Mouse (Mus musculus): ENCODE data around the gene Npw.
A peak's percentile ranks its signal among the peaks of the same experiment; 100 is the strongest.

Gene Npw

DNA sequence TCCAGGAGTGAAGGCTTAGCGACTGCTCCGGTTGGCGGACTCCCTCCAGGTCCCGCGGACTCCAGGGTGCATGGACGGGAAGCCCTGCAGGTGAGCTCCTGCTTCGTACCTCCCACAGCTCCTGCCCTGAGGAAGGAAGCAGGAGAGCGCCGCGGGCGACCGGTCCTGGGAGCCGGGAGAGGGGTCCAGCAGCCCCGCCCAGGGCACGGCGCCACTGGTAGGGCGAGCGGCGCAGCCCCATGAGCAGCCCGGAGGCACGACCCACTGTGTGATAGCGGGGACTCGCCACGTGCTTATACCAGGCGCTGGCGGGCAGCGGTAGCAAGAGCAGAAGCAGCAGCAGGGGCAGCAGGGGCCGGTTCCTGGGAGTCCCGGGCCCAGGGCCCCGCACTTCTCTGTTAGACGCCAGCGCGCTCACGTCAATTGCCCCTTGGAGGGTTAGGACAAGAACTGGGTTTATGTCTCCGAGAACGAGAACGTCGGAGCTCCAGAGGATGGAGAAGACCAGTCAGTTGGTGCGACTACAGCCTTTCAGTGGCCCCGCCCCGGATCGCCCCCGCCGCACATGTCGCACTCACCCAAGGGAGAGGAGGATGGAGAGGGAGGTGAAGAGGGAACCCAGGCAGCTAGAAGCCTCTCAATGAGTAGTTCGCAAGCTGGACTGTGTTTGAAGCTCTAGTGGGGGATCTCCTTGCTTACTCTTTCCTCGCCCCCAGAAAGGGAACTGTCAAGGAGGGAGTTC lies at the start of gene Npw:
TSS of gene Npw (minus strand) at position 441 of the 742 bp plus-strand sequence.
- DNase-seq (ENCODE audit: low spot score): no peak

- DNase-seq (ENCODE audit: low spot score): no peak
Observed at GRCm38 (mm10) chr17:24707801-24708425, 49.7 kb upstream of the Npw start.

DNA sequence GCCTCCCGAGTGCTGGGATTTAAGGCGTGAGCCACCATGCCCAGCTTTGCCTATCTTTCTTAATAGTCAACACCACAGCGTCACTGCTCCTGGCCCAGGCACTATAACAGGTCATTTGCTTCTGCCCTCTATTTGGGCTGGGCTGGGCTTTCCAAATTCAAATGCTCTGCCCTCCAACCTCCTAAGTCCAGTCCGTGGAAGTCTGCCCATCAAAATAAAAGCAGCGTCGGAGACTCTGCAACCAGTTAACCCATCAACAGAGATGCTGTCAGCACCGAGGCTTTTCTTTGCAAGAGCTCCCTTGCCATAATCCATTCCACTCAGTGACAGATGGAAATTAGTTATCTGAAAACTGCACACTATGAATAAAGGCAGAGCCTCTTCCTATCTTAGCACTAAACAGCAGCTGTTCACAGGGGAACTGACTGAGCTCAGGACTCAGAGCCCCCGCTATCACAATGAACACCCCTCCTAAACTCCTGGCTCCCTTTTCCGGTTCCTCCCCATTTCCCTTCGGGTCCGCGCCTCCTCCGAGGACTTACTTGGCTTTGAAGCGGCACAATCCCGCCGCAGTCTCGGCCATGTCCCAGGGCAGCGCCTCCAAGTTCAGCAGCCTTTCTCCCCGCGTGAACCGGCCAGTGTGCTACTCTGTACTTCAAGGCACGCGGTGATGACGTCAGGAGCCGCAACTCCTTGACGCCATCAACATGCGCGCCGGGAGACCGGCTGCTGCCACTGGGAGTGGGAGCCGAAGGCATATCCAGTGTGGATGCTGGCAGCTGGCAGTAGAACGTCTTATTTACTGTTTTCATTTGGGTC lies 48.9 kb upstream of the Npw start, which contains the start of gene Tbl3:
TSS of gene Tbl3 (minus strand) at position 679 of the 819 bp plus-strand sequence.
- peak; percentile 94 for DNase-seq (ENCODE audit: low spot score)

DNA sequence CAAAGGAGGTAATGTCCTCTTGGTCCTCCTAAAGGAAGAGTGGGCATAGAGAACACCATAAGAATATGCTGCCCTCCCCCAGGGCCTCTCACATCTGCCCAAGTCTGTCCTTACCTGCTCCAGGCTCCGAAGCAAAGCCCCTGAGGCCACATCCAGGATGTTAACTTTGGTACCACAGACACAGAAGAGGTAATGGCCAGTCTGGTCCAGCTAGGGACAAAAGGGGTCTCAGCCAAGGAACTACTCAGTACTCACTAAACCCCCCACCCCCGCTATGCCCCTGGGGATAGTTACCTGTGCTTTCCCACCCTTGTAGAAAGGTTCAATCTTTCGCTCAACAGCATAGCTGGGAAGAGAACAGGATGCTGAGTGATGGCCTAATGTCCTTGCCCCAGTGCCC lies 47.6 kb upstream of the Npw start:
- DNase-seq (ENCODE audit: low spot score): no peak

DNA sequence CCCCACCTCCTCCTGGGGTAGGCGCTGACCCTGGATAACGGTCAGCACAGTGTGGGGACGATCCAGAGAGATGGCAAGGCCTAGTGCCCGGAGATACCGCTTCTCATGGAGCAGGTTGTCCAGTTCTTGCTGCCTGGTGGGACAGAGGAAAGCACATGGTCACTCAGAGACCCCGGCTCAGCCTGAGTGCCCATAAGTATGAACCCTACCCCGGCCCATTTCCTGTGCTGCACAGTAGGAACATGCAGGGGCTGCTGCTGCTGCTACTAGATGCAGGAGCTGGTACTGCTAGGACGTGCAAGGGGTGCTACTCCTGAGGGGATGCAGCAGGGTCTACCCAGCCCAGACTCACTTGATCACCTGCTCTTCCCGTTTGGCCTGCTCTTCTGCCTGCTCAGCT lies 43.0 kb upstream of the Npw start:
- DNase-seq (ENCODE audit: low spot score): no peak

GRCm38 (mm10) chr17:24699473-24699872 lies 41.2 kb upstream of the Npw start:
- no peak for DNase-seq (ENCODE audit: low spot score)

DNA sequence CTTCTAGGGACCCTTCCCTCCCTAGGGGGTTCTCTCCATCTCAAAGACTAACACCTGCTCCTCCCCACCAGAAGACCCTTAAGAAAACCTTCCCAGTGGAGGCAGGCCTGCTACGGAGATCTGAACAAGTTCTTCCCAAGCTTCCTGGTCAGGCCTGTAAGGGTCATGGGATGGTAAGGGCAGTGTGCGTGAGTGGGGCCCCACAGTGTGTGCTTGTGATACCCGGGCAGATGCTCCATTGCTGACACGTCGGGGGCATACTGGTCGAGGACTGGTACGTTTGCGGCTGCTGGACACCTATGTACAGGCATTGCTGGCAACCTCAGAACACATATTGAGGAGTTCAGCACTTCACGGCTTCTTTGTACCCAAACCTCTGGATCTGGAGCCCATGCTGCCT lies 40.5 kb upstream of the Npw start:
- no peak for DNase-seq (ENCODE audit: low spot score)

- DNase-seq (ENCODE audit: low spot score): no peak
Observed at GRCm38 (mm10) chr17:24697985-24698384, 39.7 kb upstream of the Npw start.

GRCm38 (mm10) chr17:24696011-24696697 lies 37.9 kb upstream of the Npw start, which contains the start of the genes Gfer and Noxo1:
Gene Gfer (minus strand): TSS chr17:24696156.
Gene Noxo1 (plus strand): TSS chr17:24696234.
- DNase-seq (ENCODE audit: low spot score): peak; percentile 85

DNA sequence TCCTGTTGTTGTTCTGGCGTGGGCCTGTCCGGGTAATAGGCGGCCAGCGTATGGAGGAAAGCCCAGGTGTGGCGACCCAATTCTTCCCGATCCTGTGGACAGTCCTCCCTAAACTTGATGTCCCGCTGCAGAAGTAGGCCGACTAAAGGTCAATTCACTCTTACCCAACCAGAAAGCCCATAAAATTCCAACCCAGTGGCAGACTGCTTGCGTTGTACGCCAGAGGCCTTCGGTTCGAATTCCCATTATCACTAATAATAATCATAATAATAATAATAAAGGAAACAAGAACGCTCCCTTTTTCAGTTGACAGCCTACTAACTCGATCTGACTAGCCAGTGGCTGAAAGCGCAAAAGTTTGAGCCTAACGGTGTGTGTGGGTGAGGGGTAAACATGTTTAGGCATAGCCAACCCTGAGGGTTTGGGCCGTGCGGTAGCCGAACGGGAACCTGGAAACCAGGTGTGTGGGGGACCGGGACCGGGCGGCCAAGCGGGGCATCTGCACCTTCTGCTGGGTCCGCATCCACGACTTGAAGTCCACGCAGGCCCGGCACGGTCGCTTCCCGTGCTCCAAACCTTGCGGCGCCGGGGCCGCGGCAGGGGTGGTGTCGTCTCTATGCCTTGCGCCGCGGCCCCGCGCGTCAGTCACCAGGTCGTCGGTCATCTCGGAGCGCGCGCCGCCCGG lies 37.2 kb upstream of the Npw start:
- no peak for DNase-seq (ENCODE audit: low spot score)

DNA sequence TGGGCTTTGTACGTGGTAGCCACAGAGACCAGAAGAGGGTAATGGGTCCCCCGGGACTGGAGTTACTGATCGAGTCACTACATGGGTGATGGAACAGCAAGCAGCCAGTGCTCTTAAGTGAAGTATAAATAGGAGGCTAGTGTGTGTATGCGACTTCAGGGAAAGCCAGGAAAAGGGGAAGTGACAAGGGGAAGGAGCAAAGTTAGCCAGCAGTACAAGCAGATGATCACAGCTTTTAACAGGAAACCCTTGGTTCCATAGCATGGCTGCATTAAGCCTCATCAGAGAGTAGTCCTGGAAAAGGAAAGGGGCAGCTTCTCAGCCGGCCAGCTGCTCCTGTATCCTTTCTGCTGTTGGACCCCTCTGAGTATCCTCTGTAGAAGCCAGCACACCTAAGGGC lies 34.1 kb upstream of the Npw start:
- no peak for DNase-seq (ENCODE audit: low spot score)

DNA sequence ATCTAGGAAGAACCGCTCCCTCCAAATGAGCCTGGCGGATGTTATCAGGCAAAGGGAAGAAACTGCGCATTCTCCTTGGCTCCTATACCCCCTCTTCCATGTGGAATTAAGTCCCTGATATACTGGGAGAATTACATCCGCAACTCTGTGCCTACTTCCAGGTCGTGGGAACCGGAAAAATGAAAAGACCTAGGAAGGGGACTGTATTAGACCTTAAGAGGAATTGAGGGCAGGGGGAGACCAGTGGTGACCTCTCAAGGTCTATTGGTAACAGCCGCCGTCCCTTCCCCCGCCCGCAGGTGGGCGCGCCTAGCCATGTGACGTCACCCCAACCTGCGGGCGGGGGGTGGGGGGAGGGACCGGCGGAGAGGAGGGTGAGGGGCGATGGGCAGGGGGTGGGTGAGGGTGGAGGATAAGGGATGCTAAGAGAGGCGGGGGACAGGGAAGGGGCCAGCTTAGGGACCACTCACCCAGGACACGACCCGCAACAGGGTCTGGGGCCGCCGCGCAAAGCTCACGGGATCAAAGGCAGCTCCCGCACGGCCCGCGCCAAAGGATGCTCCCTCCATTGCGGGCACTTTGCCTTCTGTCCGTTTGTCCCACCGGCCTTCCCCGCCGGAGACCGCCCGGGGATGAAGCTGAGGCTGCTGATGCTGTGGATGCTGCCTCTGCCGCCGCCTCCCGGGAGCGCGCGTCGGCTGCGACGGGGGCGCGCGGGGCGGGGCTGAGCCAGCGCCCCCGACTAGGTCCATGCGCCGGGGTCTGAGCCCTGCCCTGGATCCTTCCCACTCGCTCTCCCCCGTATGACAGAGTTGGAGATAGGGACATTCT lies 31.2 kb upstream of the Npw start, which contains the start of gene Syngr3:
TSS of gene Syngr3 (minus strand) at position 705 of the 831 bp plus-strand sequence.
- no peak for DNase-seq (ENCODE audit: low spot score)

GRCm38 (mm10) chr17:24687599-24687998 lies 29.3 kb upstream of the Npw start:
- no peak for DNase-seq (ENCODE audit: low spot score)

DNA sequence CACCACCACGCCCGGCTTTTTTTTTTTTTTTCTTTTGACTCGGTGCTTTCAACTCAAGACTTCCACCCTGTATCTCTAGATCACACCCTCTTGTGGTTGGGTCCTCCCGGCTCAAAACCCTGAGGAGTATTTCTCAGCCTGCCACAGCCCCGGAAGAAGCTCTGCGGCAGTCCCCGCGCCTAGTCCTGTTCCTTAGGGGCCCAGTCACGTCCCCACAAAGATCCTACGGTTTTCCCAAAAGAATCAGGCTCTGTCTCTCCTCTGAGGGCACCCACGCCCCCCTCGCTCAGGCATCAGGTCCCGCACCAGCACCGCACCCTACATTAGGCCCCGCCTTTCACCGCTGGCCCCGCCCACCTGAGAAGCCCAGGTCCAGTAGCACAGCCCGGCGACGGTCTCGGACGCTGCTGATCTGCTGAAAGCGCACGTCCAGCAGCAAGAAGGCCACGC lies 28.9 kb upstream of the Npw start:
- no peak for DNase-seq (ENCODE audit: low spot score)

- no peak for DNase-seq (ENCODE audit: low spot score)
Observed at GRCm38 (mm10) chr17:24686514-24686913, 28.3 kb upstream of the Npw start.

DNA sequence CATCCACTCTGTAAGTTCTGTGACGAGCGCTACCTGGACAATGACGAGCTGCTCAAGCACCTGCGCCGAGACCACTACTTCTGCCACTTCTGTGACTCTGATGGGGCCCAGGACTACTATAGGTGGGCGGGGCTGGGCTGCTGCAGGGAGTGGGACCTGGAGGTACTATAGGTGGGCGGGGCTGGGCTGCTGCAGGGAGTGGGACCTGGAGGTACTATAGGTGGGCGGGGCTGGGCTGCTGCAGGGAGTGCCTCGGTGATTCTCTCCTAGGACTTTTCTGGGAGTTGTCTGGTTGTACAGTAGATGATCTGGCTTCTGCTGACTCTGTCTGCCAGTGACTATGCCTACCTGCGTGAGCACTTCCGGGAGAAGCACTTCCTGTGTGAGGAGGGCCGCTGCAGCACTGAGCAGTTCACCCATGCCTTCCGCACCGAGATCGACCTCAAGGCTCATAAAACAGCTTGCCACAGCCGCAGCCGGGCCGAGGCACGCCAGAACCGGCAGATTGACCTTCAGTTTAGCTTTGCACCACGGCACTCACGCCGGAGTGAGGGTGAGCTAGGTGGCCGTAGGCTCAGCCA lies 19.3 kb upstream of the Npw start:
- DNase-seq (ENCODE audit: low spot score): no peak

GRCm38 (mm10) chr17:24676877-24677276 lies 18.6 kb upstream of the Npw start:
- no peak for DNase-seq (ENCODE audit: low spot score)

- peak; percentile 81 for DNase-seq (ENCODE audit: low spot score)
Observed at GRCm38 (mm10) chr17:24676187-24676586, 17.9 kb upstream of the Npw start.

- peak; percentile 47 for DNase-seq (ENCODE audit: low spot score)
Observed at GRCm38 (mm10) chr17:24674277-24674676, 16.0 kb upstream of the Npw start.

- no peak for DNase-seq (ENCODE audit: low spot score)
Observed at GRCm38 (mm10) chr17:24672141-24672540, 13.9 kb upstream of the Npw start.

Data from layer of hippocampus, adult 11-12 months (tissue).